Mouse (Mus musculus) thymus, postnatal 10 days (tissue): Measurements from ENCODE around the gene Shisal2b.

Source experiments
- DNase-seq, 2 experiments: peaks; one replicate each; pipeline ENCODE4 v3.0.0; 2021; ENCODE audit warnings: low spot score in 2 of 2

The Shisal2b gene

GRCm38 (mm10) chr13:104816635-104817571 is 46.8 kb downstream of the Shisal2b start, which contains the start of gene Cwc27:
Gene Cwc27, minus strand, starts transcription at chr13:104817142.
- DNase-seq, result peak; percentile 68 to 76

- DNase-seq, result peak in 1 of 2 experiments; percentile 35
These were observed 47.4 kb downstream of the Shisal2b start for GRCm38 (mm10) chr13:104816270-104816634.

GRCm38 (mm10) chr13:104805681-104806080 is 58.0 kb downstream of the Shisal2b start:
- DNase-seq, result peak in 1 of 2 experiments; percentile 49

- no peak for DNase-seq
These were observed 64.0 kb downstream of the Shisal2b start for GRCm38 (mm10) chr13:104799566-104800182.

GRCm38 (mm10) chr13:104799067-104799466 is 64.6 kb downstream of the Shisal2b start:
- no peak for DNase-seq
